Mouse (Mus musculus) MEL (cell line): ENCODE data around the gene Boll.

ENCODE experiments used
- BHLHE40 ChIP-seq: IDR thresholded peaks from 2 replicates; pipeline ENCODE4 v1.6.1; 2012; ENCODE audit warnings: low read depth, mild to moderate bottlenecking, inconsistent platforms, low read length, improper control_type of control experiment, borderline replicate concordance
- CTCF ChIP-seq, 3 experiments: IDR thresholded peaks in 2 of 3; conservative IDR thresholded peaks in 1 of 3; 2 replicates each; pipeline ENCODE4 v1.5.1; 2011 to 2012; ENCODE audit warnings: low read length in 3 of 3, low read depth in 2 of 3, mild to moderate bottlenecking in 2 of 3, improper control_type of control experiment in 1 of 3, inconsistent platforms in 1 of 3, mixed read lengths in 1 of 3, moderate library complexity in 1 of 3; ENCODE audit not compliant: control insufficient read depth in 1 of 3, insufficient read depth in 1 of 3, poor library complexity in 1 of 3, severe bottlenecking in 1 of 3
- MAX ChIP-seq: IDR thresholded peaks from 2 replicates; pipeline ENCODE4 v1.6.1; 2011; ENCODE audit warnings: low read length, improper control_type of control experiment
- UBTF ChIP-seq: IDR thresholded peaks from 2 replicates; pipeline ENCODE4 v1.6.1; 2012; ENCODE audit warnings: low read depth, mild to moderate bottlenecking, inconsistent platforms, low read length, improper control_type of control experiment, moderate library complexity, borderline replicate concordance; ENCODE audit not compliant: insufficient read depth
- USF1 ChIP-seq: IDR thresholded peaks from 2 replicates; pipeline ENCODE4 v1.6.1; 2014; ENCODE audit warnings: low read depth, mild to moderate bottlenecking, inconsistent platforms, low read length, improper control_type of control experiment, moderate library complexity

- TF ChIP-seq CTCF (IDR thresholded peaks at IDR 0.05 in 2 of 3, conservative IDR thresholded peaks at IDR 0.05 in 1 of 3; ENCODE audit: control insufficient read depth in 1 of 3, insufficient read depth in 1 of 3, low read depth in 2 of 3, low read length in 3 of 3, poor library complexity in 1 of 3, severe bottlenecking in 1 of 3) = no peak
- TF ChIP-seq UBTF = no peak
- TF ChIP-seq MAX = no peak
- no peak for TF ChIP-seq USF1
- no peak for TF ChIP-seq BHLHE40
Observed at GRCm38 (mm10) chr1:55406023-55406413, 42.7 kb upstream of the Boll start.
